8 mouse cellular contexts compared by ENCODE assay signal in the genomic region with DNA sequence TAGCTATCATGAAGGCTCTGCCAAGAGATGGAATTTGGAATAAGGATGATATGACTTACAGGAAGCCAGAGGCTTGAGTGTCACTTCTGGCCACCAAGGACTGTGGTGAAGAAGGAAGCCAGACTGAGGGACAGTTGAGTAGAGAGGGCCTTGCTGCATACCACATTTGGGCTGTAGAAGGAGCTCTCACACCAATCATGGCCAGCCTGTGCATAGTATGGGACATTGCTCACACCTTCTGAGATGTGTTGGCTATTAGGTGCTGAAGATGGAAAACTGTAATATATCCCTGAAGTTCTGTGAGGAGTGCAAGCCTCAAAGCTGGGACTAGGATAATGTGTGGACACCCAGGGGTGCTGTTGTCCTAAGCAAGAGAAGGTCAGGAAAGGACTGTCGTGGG. TPM values are rescaled to one million over a fixed set of nuclear protein-coding genes. Genes with fewer than 3 reads are reported as not detected.
DNase-seq lines count a peak whose midpoint lies in the region; ATAC-seq lines count a peak whose summit lies in the region.

No protein-coding gene starts in this region.

- no peak overlapping the region for H3K4me2 ChIP-seq in forebrain, embryonic 15.5 days (replicated peaks)
- H3K4me2 ChIP-seq in intestine, embryonic 15.5 days (replicated peaks) = no peak overlapping the region
- H3K4me2 ChIP-seq in lung, embryonic 16.5 days (ENCODE audit: low read depth, low read length) = no peak overlapping the region

- no peaks in the 10 kb centered on the region for H3K27me3 ChIP-seq in forebrain, embryonic 15.5 days
- H3K27me3 ChIP-seq in forebrain, embryonic 10.5 days (ENCODE audit: poor library complexity, severe bottlenecking) = no peaks in the 10 kb centered on the region
- H3K27me3 ChIP-seq in intestine, embryonic 15.5 days (replicated peaks) = no peaks in the 10 kb centered on the region
- peaks cover 2% of the 10 kb centered on the region; the same call in 1 of the 2 replicates for H3K27me3 ChIP-seq in lung, embryonic 16.5 days (ENCODE audit: control insufficient read depth, insufficient read depth, low read depth, low read length)

- H3K9me3 ChIP-seq in forebrain, embryonic 15.5 days = no peaks in the 10 kb centered on the region
- H3K9me3 ChIP-seq in forebrain, embryonic 10.5 days = no peaks in the 10 kb centered on the region
- no peaks in the 10 kb centered on the region for H3K9me3 ChIP-seq in intestine, embryonic 15.5 days
- H3K9me3 ChIP-seq in lung, embryonic 16.5 days (ENCODE audit: control insufficient read depth, low read length) = no peaks in the 10 kb centered on the region

- no peaks in the 10 kb centered on the region for H3K36me3 ChIP-seq in forebrain, embryonic 15.5 days
- H3K36me3 ChIP-seq in forebrain, embryonic 10.5 days (replicated peaks) = no peaks in the 10 kb centered on the region
- no peaks in the 10 kb centered on the region for H3K36me3 ChIP-seq in intestine, embryonic 15.5 days
- no peaks in the 10 kb centered on the region for H3K36me3 ChIP-seq in lung, embryonic 16.5 days (ENCODE audit: control insufficient read depth, insufficient read depth, low read length)

- no peak overlapping the region for H3K27ac ChIP-seq in forebrain, embryonic 15.5 days (replicated peaks)
- no peak overlapping the region for H3K27ac ChIP-seq in forebrain, embryonic 10.5 days
- H3K27ac ChIP-seq in intestine, embryonic 15.5 days = no peak overlapping the region
- H3K27ac ChIP-seq in lung, embryonic 16.5 days (ENCODE audit: low read length) = no peak overlapping the region

- no peak overlapping the region for H3K4me3 ChIP-seq in forebrain, embryonic 15.5 days
- no peak overlapping the region for H3K4me3 ChIP-seq in forebrain, embryonic 10.5 days
- H3K4me3 ChIP-seq in intestine, embryonic 15.5 days (replicated peaks) = no peak overlapping the region
- H3K4me3 ChIP-seq in lung, embryonic 16.5 days (ENCODE audit: low read length) = no peak overlapping the region

- ATAC-seq in forebrain, embryonic 15.5 days (replicated peaks) = peak; percentile 82
- peak; percentile 59; the same call in 1 of the 2 replicates for ATAC-seq in intestine, embryonic 15.5 days
- ATAC-seq in lung, embryonic 16.5 days (ENCODE audit: low read depth) = peak; percentile 89
- ATAC-seq in monocyte, adult 5-6 weeks (replicated peaks; ENCODE audit: insufficient number of reproducible peaks, low FRiP score, low TSS enrichment, poor library complexity, severe bottlenecking) = no peak

- H3K9ac ChIP-seq in forebrain, embryonic 15.5 days (replicated peaks) = no peak overlapping the region
- H3K9ac ChIP-seq in intestine, embryonic 15.5 days = no peak overlapping the region
- H3K9ac ChIP-seq in lung, embryonic 16.5 days (ENCODE audit: low read length) = no peak overlapping the region

- 86% methylated on average over 1 of the region's 1 CpGs for WGBS in forebrain, embryonic 15.5 days
- 72% methylated on average over 1 of the region's 1 CpGs for WGBS in forebrain, embryonic 10.5 days
- 76% methylated on average over 1 of the region's 1 CpGs for WGBS in intestine, embryonic 15.5 days
- WGBS in lung, embryonic 16.5 days = 69% methylated on average over 1 of the region's 1 CpGs

- no peak for DNase-seq in forebrain, embryonic 10.5 days (ENCODE audit: extremely low spot score, low spot score)
- peak; percentile 15 for DNase-seq in urinary bladder, postnatal 25 days (ENCODE audit: low spot score)
- no peak for DNase-seq in urinary bladder, adult 2 months (ENCODE audit: low spot score)
- no peak for DNase-seq in adrenal gland, postnatal 25 days

- no peaks in the 10 kb centered on the region for H3K4me1 ChIP-seq in forebrain, embryonic 15.5 days
- H3K4me1 ChIP-seq in forebrain, embryonic 10.5 days = no peaks in the 10 kb centered on the region
- no peaks in the 10 kb centered on the region for H3K4me1 ChIP-seq in intestine, embryonic 15.5 days (replicated peaks)
- H3K4me1 ChIP-seq in lung, embryonic 16.5 days (replicated peaks; ENCODE audit: control insufficient read depth, insufficient read depth, low read length) = no peaks in the 10 kb centered on the region

RNA-seq across cellular contexts. Expression of a gene that starts 13.9 kb away (rescaled TPM):
- 35.8 and 39.6 TPM in 2 replicates for polyA plus RNA-seq in forebrain, embryonic 15.5 days (2015; fragmentation: Nextera tagmentation; extraction: Ambion mirVana)
- polyA plus RNA-seq in forebrain, embryonic 10.5 days (2016; fragmentation: Nextera tagmentation; extraction: Ambion mirVana) = 23.2 and 23.4 TPM in 2 replicates
- polyA plus RNA-seq in urinary bladder, adult 2 months (2012; rRNA removed) = 10.4 and 10.6 TPM in 2 replicates
- polyA plus RNA-seq in intestine, embryonic 15.5 days (2015; fragmentation: Nextera tagmentation; extraction: Ambion mirVana) = 12.1 and 12.9 TPM in 2 replicates
- 13.7 TPM in 2 replicates for polyA plus RNA-seq in lung, embryonic 16.5 days (2015; fragmentation: Nextera tagmentation; extraction: Ambion mirVana)
- total RNA-seq in monocyte, adult 5-6 weeks (2017) = 33.0 to 35.8 TPM (median 33.5 TPM) in 3 replicates
- 15.5 and 16.9 TPM in 2 replicates for total RNA-seq in adrenal gland, postnatal 25 days (2021)

RNA-seq across cellular contexts. Expression of a gene that starts 20.9 kb away (rescaled TPM):
- polyA plus RNA-seq in forebrain, embryonic 15.5 days (2015; fragmentation: Nextera tagmentation; extraction: Ambion mirVana) = 7.6 and 8.1 TPM in 2 replicates
- polyA plus RNA-seq in forebrain, embryonic 10.5 days (2016; fragmentation: Nextera tagmentation; extraction: Ambion mirVana) = 4.0 and 4.2 TPM in 2 replicates
- 17.4 and 19.8 TPM in 2 replicates for polyA plus RNA-seq in urinary bladder, adult 2 months (2012; rRNA removed)
- polyA plus RNA-seq in intestine, embryonic 15.5 days (2015; fragmentation: Nextera tagmentation; extraction: Ambion mirVana) = 4.0 and 4.3 TPM in 2 replicates
- 3.8 and 4.1 TPM in 2 replicates for polyA plus RNA-seq in lung, embryonic 16.5 days (2015; fragmentation: Nextera tagmentation; extraction: Ambion mirVana)
- 12.2 to 24.2 TPM (median 15.9 TPM) in 3 replicates for total RNA-seq in monocyte, adult 5-6 weeks (2017)
- 18.6 and 19.0 TPM in 2 replicates for total RNA-seq in adrenal gland, postnatal 25 days (2021)
